Mouse (Mus musculus) heart, embryonic 15.5 days (tissue): ENCODE results near the gene Krt15. TPM values are rescaled to one million over a fixed set of nuclear protein-coding genes. Genes with fewer than 3 reads are reported as not detected.

Experiments used
- ATAC-seq: fragments of 200-750 bp; cut with Nextera tagmentation; replicated peaks from 2 replicates; pipeline ENCODE4 v1.8.0; 2017; ENCODE audit warnings: low read depth, moderate TSS enrichment; ENCODE audit not compliant: insufficient number of reproducible peaks, insufficient read depth, low FRiP score
- H3K27ac ChIP-seq: fragments of 300-500 bp; sonication (generic); 2 replicates; pipeline ENCODE4 v1.5.1; 2015; ENCODE audit warnings: mild to moderate bottlenecking, inconsistent platforms
- H3K27me3 ChIP-seq: fragments of 300-500 bp; sonication (generic); 2 replicates; pipeline ENCODE4 v1.6.1; 2015; ENCODE audit warnings: inconsistent platforms
- H3K36me3 ChIP-seq: fragments of 300-500 bp; sonication (generic); 2 replicates; pipeline ENCODE4 v1.6.1; 2015; ENCODE audit warnings: mild to moderate bottlenecking, inconsistent platforms
- H3K4me1 ChIP-seq: fragments of 300-500 bp; sonication (generic); replicated peaks from 2 replicates; pipeline ENCODE4 v1.6.1; 2015; ENCODE audit warnings: inconsistent platforms
- H3K4me2 ChIP-seq: fragments of 300-500 bp; sonication (generic); 2 replicates; pipeline ENCODE4 v1.6.1; 2015; ENCODE audit warnings: inconsistent platforms, mild to moderate bottlenecking, moderate library complexity
- H3K4me3 ChIP-seq: fragments of 300-500 bp; sonication (generic); 2 replicates; pipeline ENCODE4 v1.5.1; 2015; ENCODE audit warnings: mild to moderate bottlenecking, inconsistent platforms
- H3K9ac ChIP-seq: fragments of 300-500 bp; sonication (generic); 2 replicates; pipeline ENCODE4 v1.6.1; 2015; ENCODE audit warnings: mild to moderate bottlenecking, inconsistent platforms
- H3K9me3 ChIP-seq: fragments of 300-500 bp; sonication (generic); replicated peaks from 2 replicates; pipeline ENCODE4 v1.6.1; 2016; ENCODE audit warnings: inconsistent platforms
- WGBS: fragments of 180-500 bp; shearing (Covaris S2); methylation state at CpG from one replicate; pipeline ENCODE4 v1.1.7; 2015; ENCODE audit warnings: mixed read lengths; 5-methylcytosine and 5-hydroxymethylcytosine counted together
- polyA plus RNA-seq: library from polyadenylated mRNA; unstranded; fragments of >200 nt; fragmentation: Nextera tagmentation; extraction: Ambion mirVana; gene quantifications from 2 replicates; pipeline ENCODE4 v1.2.1, GENCODE M21; 2015

Krt15 gene
- polyA plus RNA-seq, 1 experiment from 2014 or later, result 4.2 TPM

DNA sequence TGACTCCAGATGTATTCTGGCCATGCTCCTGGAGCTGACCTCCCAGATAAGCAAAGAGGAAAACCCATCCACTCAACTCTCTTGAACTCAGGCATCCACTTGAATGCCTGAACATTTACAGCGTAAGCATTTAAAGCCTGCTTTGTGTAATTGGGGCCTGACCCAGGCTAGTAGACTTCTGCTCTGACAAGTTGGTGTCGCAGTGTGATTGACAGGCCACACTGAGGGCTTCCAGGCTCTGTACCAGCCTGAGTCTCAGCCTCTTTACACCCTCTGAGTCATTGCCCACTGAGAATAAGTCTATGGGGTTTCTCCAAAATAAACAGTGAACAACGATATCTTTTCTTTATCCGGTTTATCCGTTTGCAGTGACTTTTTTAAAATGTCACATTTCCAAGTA is 15.4 kb downstream of the Krt15 start:
- no peak for ATAC-seq
- Histone ChIP-seq H3K4me2 (no peak overlapping the region), H3K9me3 (no peaks in the 10 kb centered on the region), H3K36me3 (no peaks in the 10 kb centered on the region), H3K9ac (no peak overlapping the region), H3K4me1 (0 out of 2 replicates have a peak, but pooled peaks cover 4% of the 10 kb centered on the region), H3K4me3 (no peak overlapping the region), H3K27me3 (no peaks in the 10 kb centered on the region), H3K27ac (no peak overlapping the region)
- 41% methylated on average over 5 of the region's 5 CpGs for WGBS

DNA sequence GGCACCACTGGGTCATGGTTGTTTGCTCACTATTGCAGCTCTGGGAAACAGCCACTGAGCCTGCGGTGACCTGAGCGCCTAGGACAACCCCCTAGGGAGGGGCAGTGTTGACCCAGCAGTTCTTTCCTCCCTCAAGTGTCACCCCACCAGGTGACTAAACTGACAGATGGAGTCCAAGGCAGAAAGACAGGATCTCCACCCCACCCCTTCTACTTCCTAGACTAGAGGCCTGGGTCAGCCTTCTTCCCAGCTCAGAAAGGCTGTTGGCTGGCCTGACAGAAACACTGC is 22.0 kb downstream of the Krt15 start:
- Histone ChIP-seq H3K27me3 (no peaks in the 10 kb centered on the region), H3K4me1 (no peaks in the 10 kb centered on the region), H3K4me2 (no peak overlapping the region), H3K4me3 (no peak overlapping the region), H3K9me3 (no peaks in the 10 kb centered on the region), H3K27ac (no peak overlapping the region), H3K9ac (no peak overlapping the region), H3K36me3 (no peaks in the 10 kb centered on the region)
- no peak for ATAC-seq
- 80% methylated on average over 2 of the region's 2 CpGs for WGBS

- no peak overlapping the region for H3K4me3 ChIP-seq
- ATAC-seq, result no peak
- H3K4me2 ChIP-seq, result no peak overlapping the region
- H3K9ac ChIP-seq, result no peak overlapping the region
- H3K4me1 ChIP-seq, result no peaks in the 10 kb centered on the region
- 67% methylated on average over 11 of the region's 11 CpGs for WGBS
- no peak overlapping the region for H3K27ac ChIP-seq
- H3K27me3 ChIP-seq, result no peaks in the 10 kb centered on the region
- no peaks in the 10 kb centered on the region for H3K9me3 ChIP-seq
- H3K36me3 ChIP-seq, result no peaks in the 10 kb centered on the region
Measured at GRCm38 (mm10) chr11:100112935-100113741, 22.6 kb downstream of the Krt15 start.

- WGBS, result 82% methylated on average over 6 of the region's 6 CpGs
- no peaks in the 10 kb centered on the region for H3K36me3 ChIP-seq
Measured at GRCm38 (mm10) chr11:100105576-100106122, 30.1 kb downstream of the Krt15 start, which contains the start of gene Krt36. Krt36 (minus strand) TSS chr11:100105626.

DNA sequence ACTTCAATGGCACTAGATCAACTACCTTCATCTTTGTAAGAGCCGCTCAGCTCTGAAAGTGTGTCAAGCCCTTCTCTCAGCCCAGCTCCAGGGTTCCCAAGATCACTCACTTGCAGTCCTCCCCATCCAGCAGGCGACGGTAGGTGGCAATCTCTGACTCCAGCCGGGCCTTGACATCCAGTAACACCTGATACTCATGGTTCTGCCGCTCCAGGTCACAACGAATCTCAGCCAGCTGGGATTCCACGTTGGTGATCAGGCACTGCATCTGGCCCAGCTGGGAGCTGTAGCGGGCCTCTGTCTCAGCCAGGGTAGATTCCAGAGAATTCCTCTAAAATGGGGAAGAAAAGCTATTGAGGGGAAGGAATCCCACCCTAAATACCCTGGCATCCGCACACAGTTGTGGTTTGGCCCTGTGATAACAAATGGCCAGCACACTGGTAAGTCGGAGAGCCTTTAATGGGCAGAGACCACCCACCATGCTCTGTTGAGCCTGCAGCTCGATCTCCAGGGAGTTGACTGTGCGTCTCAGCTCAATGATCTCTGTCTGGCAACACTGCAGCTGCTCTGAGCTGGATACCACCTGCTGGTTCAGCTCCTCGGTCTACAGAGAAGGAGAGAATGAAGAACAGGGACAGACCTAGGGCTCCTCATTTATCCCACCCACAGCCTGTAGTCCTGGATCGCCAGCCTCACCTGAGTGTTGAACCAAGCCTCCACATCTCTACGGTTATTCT is 32.9 kb downstream of the Krt15 start:
- no peak for ATAC-seq
- Histone ChIP-seq H3K4me1 (no peaks in the 10 kb centered on the region), H3K9ac (no peak overlapping the region), H3K27me3 (no peaks in the 10 kb centered on the region), H3K27ac (no peak overlapping the region), H3K36me3 (no peaks in the 10 kb centered on the region), H3K9me3 (no peaks in the 10 kb centered on the region), H3K4me3 (no peak overlapping the region), H3K4me2 (no peak overlapping the region)
- WGBS, result 49% methylated on average over 15 of the region's 15 CpGs

More at GRCm38 (mm10) chr11:100105576-100106122, 30.1 kb downstream of the Krt15 start, which contains the start of gene Krt36:
- Histone ChIP-seq H3K27ac (no peak within 1 kb of the TSS), H3K27me3 (no peaks in the 10 kb centered on the region), H3K9me3 (no peaks in the 10 kb centered on the region), H3K4me3 (no peak within 1 kb of the TSS), H3K4me1 (no peaks in the 10 kb centered on the region), H3K4me2 (no peak within 1 kb of the TSS), H3K9ac (no peak within 1 kb of the TSS)
- no peak for ATAC-seq

DNA sequence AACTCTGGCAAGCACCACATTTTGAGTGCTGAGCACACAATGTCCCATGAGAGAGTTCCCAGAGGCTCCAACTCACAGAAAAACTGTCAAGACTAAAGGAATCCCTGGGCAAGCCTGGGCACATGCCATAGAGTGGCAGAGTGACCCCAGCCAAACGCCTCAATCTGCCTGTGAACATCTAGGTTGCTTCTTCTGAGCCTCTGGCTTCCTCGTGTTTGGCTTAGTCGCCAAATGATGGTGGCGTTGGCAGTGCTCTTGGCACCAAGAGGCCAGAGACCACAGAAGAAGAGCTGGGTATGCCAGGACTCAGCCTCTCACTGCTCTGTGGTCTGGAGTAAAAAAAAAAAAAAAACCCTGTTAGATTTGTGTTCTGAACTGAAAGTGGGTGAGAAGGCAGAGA is 35.3 kb downstream of the Krt15 start:
- no peaks in the 10 kb centered on the region for H3K4me1 ChIP-seq
- H3K9me3 ChIP-seq, result no peaks in the 10 kb centered on the region
- H3K27ac ChIP-seq, result no peak overlapping the region
- no peak overlapping the region for H3K4me3 ChIP-seq
- 85% methylated on average over 4 of the region's 4 CpGs for WGBS
- H3K36me3 ChIP-seq, result no peaks in the 10 kb centered on the region
- ATAC-seq, result no peak
- no peaks in the 10 kb centered on the region for H3K27me3 ChIP-seq
- H3K9ac ChIP-seq, result no peak overlapping the region
- H3K4me2 ChIP-seq, result no peak overlapping the region

DNA sequence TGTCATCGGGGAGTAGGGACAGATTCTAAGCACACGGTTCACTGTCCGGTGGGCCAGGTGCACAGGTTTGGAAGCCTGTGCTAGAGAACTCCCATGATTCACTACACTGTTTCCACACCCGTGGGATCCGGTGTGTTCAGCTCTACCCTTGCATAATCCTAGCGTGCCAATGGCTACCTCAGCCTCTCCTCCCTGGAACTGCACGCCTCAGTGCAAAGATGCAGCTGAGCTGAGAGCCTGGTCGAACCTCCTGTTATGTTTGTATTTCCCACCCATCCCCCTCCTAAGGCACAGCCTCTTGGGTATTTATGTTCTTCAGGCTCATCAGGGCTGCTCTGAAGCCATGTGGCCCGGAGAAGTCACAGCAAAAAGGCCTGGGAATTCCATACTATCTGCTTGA is 37.9 kb downstream of the Krt15 start:
- Histone ChIP-seq H3K4me3 (no peak overlapping the region), H3K27me3 (no peaks in the 10 kb centered on the region), H3K4me2 (no peak overlapping the region), H3K9me3 (no peaks in the 10 kb centered on the region), H3K27ac (no peak overlapping the region), H3K36me3 (no peaks in the 10 kb centered on the region), H3K9ac (no peak overlapping the region), H3K4me1 (no peaks in the 10 kb centered on the region)
- no peak for ATAC-seq
- WGBS, result 61% methylated on average over 9 of the region's 9 CpGs

DNA sequence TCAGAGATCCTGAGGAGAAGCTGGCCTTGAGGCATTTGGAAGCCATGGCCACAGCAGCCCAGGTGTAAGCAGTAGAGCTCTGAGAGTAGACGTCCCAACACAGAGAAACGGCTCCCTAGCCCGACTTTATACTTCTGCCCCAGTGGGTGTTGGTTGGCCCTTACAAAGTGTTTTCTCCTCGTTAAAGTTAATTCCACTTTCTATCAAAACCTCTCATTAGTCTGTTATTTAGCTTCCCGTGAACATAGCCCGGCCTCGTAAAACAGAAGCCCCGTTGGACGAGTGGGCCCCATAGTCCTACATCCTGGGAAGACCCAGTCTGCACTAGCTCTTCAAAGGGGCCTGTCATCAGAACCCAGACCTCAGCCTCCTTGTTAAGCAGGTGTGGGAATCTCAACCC is 39.6 kb downstream of the Krt15 start, which contains the start of gene Krt35:
Krt35 (minus strand) TSS at position 101 of the 400 bp plus-strand sequence.
- Histone ChIP-seq H3K9me3 (no peaks in the 10 kb centered on the region), H3K27me3 (no peaks in the 10 kb centered on the region), H3K36me3 (no peaks in the 10 kb centered on the region), H3K4me1 (no peaks in the 10 kb centered on the region), H3K4me2 (no peak within 1 kb of the TSS), H3K9ac (no peak within 1 kb of the TSS), H3K4me3 (no peak within 1 kb of the TSS), H3K27ac (no peak within 1 kb of the TSS)
- 80% methylated on average over 9 of the region's 9 CpGs for WGBS
- no peak for ATAC-seq

DNA sequence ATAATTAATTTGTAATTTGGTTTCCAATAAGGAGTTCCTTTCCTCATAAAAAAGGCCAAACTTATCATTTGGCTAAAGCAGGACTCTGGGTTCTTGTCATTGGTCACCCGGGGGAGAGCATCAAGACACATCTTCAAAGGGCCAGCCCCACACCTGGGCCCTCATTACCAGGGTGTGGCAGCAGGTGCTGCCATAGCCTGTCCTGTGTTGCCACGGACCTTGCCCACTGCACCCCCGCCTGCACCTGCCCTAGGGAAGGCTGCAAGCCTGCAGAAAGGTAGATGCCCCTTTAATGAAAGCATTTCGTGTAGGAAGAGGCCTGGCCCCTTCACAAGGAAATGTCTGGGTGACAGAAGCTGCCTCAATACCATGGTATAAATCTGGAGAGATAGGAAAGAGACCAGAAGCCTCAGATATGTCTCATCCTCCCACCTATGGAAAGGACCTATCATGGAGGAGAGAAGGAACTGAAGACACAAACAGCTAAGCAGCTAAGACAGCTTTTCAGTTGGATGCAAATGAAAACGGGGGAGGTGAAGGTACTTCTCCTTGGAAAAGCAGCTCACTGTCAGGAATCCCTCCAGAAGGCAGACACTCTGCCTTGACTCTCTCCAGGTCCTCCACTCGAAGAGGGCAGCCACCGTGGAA is 47.2 kb downstream of the Krt15 start:
- H3K9ac ChIP-seq, result no peak overlapping the region
- no peak overlapping the region for H3K4me2 ChIP-seq
- no peaks in the 10 kb centered on the region for H3K27me3 ChIP-seq
- 63% methylated on average over 7 of the region's 7 CpGs for WGBS
- no peak overlapping the region for H3K4me3 ChIP-seq
- no peak for ATAC-seq
- no peak overlapping the region for H3K27ac ChIP-seq
- H3K36me3 ChIP-seq, result no peaks in the 10 kb centered on the region
- H3K9me3 ChIP-seq, result no peaks in the 10 kb centered on the region
- H3K4me1 ChIP-seq, result no peaks in the 10 kb centered on the region

GRCm38 (mm10) chr11:100087861-100088260 is 47.9 kb downstream of the Krt15 start, which contains the start of gene Krt32:
Krt32 (minus strand) TSS chr11:100088226.
- ATAC-seq, result no peak
- 81% methylated on average over 10 of the region's 10 CpGs for WGBS
- no peaks in the 10 kb centered on the region for H3K36me3 ChIP-seq

More at GRCm38 (mm10) chr11:100087861-100088260, 47.9 kb downstream of the Krt15 start, which contains the start of gene Krt32:
- Histone ChIP-seq H3K4me2 (no peak within 1 kb of the TSS), H3K9ac (no peak within 1 kb of the TSS), H3K9me3 (no peaks in the 10 kb centered on the region), H3K27ac (no peak within 1 kb of the TSS), H3K27me3 (no peaks in the 10 kb centered on the region), H3K4me3 (no peak within 1 kb of the TSS), H3K4me1 (no peaks in the 10 kb centered on the region)
